Mouse (Mus musculus) forebrain, embryonic 14.5 days (tissue): Measurements from ENCODE around the gene Ripor2. TPM values are rescaled to one million over a fixed set of nuclear protein-coding genes. Genes with fewer than 3 reads are reported as not detected.

Source experiments
- ATAC-seq: fragments of 200-750 bp; cut with Nextera tagmentation; 2 replicates; pipeline ENCODE4 v1.8.0; 2017; ENCODE audit warnings: mild to moderate bottlenecking, moderate library complexity
- DNase-seq: peaks from one replicate; pipeline ENCODE4 v3.0.0-alpha.2; 2015; ENCODE audit warnings: low spot score
- H3K27ac ChIP-seq: fragments of 300-500 bp; sonication (generic); 2 replicates; pipeline ENCODE4 v1.5.1; 2014; ENCODE audit warnings: low read depth, mild to moderate bottlenecking, control low read depth, low read length, moderate library complexity
- H3K27me3 ChIP-seq: fragments of 300-500 bp; sonication (generic); replicated peaks from 2 replicates; pipeline ENCODE4 v1.6.1; 2014; ENCODE audit warnings: low read length, control low read depth, mixed read lengths; ENCODE audit not compliant: control insufficient read depth, insufficient read depth
- H3K36me3 ChIP-seq: fragments of 300-500 bp; sonication (generic); 2 replicates; pipeline ENCODE4 v1.6.1; 2014; ENCODE audit warnings: low read length, control low read depth; ENCODE audit not compliant: control insufficient read depth, insufficient read depth
- H3K4me1 ChIP-seq: fragments of 300-500 bp; sonication (generic); 2 replicates; pipeline ENCODE4 v1.6.1; 2014; ENCODE audit warnings: antibody characterized with exemption, low read length, control low read depth; ENCODE audit not compliant: control insufficient read depth, insufficient read depth
- H3K4me2 ChIP-seq: fragments of 300-500 bp; sonication (generic); 2 replicates; pipeline ENCODE4 v1.6.1; 2014; ENCODE audit warnings: mild to moderate bottlenecking, control low read depth, low read length
- H3K4me3 ChIP-seq: fragments of 300-500 bp; sonication (generic); 2 replicates; pipeline ENCODE4 v1.5.1; 2014; ENCODE audit warnings: low read depth, low read length, control low read depth
- H3K9ac ChIP-seq: fragments of 300-500 bp; sonication (generic); 2 replicates; pipeline ENCODE4 v1.6.1; 2014; ENCODE audit warnings: mild to moderate bottlenecking, low read length, control low read depth, moderate library complexity
- H3K9me3 ChIP-seq: fragments of 300-500 bp; sonication (generic); replicated peaks from 2 replicates; pipeline ENCODE4 v1.6.1; 2016; ENCODE audit warnings: low read length, control low read depth, mixed read lengths; ENCODE audit not compliant: control insufficient read depth
- WGBS: fragments of 180-500 bp; shearing (Covaris S2); extraction: QIAGEN DNeasy Blood & Tissue Kit; methylation state at CpG from one replicate; pipeline ENCODE4 v1.1.7; 2014; 5-methylcytosine and 5-hydroxymethylcytosine counted together
- polyA plus RNA-seq: library from polyadenylated mRNA; unstranded; fragments of >200 nt; fragmentation: Nextera tagmentation; extraction: Ambion mirVana; gene quantifications from 2 replicates; pipeline ENCODE4 v1.2.1, GENCODE M21; 2014

Gene Ripor2
- polyA plus RNA-seq, 1 experiment from 2014 or later = 16.9 TPM

DNA sequence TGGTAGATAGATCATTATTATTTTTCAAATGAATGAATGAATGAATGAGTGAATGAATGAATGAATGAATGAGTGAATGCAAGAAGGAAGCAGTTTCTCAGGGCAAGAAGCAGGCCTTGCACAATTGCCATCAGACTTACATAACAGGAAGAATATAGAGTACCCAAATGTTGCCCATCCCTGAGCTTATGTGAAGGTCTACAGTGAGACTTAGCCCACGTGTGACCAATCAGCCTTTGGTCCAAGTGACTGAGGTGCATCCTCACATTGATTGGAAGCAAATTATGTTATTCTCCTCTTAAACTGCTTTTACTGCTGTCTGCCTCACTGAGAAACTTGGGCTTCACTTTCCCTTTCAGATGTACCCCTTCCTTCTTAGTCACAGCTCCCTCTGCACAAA, 26.7 kb downstream of the Ripor2 start:
- Histone ChIP-seq H3K27ac (no peak overlapping the region), H3K36me3 (no peaks in the 10 kb centered on the region), H3K27me3 (no peaks in the 10 kb centered on the region), H3K9ac (no peak overlapping the region), H3K9me3 (no peaks in the 10 kb centered on the region), H3K4me3 (no peak overlapping the region), H3K4me1 (peaks cover 4% of the 10 kb centered on the region; the same call in 1 of the 2 replicates), H3K4me2 (no peak overlapping the region)
- DNase-seq (no peak), ATAC-seq (no peak)
- 91% methylated on average over 1 of the region's 1 CpGs for WGBS

DNA sequence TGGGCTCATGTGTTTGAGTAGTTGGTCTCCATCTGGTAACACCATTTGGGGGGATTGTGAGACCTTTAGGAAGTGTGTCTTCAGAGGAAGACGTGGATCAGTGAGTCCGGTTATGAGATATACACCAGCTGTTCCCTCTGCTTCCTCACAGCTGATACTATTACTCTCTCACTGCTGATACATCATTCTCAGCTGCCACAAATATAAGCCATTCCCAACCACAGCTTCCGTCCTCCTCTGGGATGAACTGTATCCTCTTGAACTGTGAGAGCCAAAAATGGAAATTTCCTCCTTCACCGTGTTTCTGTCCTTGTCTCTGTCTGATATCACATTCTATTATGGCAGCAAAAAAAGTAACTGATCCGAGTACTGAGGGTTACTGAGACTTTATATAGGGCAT, 28.9 kb downstream of the Ripor2 start:
- 86% methylated on average over 5 of the region's 5 CpGs for WGBS
- Histone ChIP-seq H3K4me3 (no peak overlapping the region), H3K4me1 (no peaks in the 10 kb centered on the region), H3K9ac (no peak overlapping the region), H3K4me2 (no peak overlapping the region), H3K36me3 (no peaks in the 10 kb centered on the region), H3K27me3 (no peaks in the 10 kb centered on the region), H3K9me3 (no peaks in the 10 kb centered on the region), H3K27ac (no peak overlapping the region)
- DNase-seq (no peak), ATAC-seq (no peak)

DNA sequence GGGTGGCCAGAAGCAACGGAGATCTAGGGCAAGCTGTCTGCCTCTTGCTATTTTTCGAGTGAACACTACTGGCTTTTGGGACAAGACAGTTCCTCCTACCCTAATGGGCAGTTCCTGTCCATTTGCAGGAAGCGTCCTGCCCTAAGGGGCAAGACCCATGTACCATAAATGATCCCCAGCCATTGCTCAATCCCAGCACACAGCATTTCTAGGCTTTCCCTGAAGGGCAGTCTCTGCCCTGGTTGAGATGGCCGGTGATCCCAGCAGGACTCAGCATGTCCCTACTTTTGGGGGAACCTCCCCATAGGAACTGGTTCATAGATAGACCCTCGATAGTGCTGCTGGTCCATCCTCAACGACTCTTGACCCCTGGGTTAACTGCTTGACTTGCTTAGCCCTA, 31.0 kb downstream of the Ripor2 start:
- WGBS = 93% methylated on average over 6 of the region's 6 CpGs

DNA sequence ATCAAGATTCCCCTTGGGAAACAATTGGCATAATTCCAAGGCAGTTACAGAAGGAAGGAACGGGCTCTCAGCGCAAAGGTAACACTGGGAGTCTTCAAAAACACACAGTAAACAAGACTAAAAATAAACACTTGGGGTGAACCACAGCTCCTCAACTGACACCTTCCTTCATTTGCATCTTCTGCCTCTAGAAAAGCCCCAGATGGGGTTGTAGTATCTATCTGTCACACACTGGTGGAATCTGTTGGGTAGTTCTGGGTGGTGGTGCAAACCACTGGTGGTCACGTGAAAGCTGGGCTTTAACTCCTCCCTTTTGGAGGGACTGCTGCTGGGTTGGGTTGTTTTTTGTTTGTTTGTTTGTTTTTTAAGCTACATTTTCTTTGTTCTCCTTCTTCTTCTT, 31.4 kb downstream of the Ripor2 start:
- 89% methylated on average over 3 of the region's 3 CpGs for WGBS

More for the DNA sequence above, 31.0 kb downstream of the Ripor2 start:
- no peaks in the 10 kb centered on the region for H3K4me1 ChIP-seq
- no peak overlapping the region for H3K4me2 ChIP-seq
- H3K27ac ChIP-seq = no peak overlapping the region
- H3K36me3 ChIP-seq = no peaks in the 10 kb centered on the region
- H3K9me3 ChIP-seq = no peaks in the 10 kb centered on the region
- no peak overlapping the region for H3K9ac ChIP-seq
- H3K4me3 ChIP-seq = no peak overlapping the region
- DNase-seq = no peak
- H3K27me3 ChIP-seq = no peaks in the 10 kb centered on the region
- no peak for ATAC-seq

DNA sequence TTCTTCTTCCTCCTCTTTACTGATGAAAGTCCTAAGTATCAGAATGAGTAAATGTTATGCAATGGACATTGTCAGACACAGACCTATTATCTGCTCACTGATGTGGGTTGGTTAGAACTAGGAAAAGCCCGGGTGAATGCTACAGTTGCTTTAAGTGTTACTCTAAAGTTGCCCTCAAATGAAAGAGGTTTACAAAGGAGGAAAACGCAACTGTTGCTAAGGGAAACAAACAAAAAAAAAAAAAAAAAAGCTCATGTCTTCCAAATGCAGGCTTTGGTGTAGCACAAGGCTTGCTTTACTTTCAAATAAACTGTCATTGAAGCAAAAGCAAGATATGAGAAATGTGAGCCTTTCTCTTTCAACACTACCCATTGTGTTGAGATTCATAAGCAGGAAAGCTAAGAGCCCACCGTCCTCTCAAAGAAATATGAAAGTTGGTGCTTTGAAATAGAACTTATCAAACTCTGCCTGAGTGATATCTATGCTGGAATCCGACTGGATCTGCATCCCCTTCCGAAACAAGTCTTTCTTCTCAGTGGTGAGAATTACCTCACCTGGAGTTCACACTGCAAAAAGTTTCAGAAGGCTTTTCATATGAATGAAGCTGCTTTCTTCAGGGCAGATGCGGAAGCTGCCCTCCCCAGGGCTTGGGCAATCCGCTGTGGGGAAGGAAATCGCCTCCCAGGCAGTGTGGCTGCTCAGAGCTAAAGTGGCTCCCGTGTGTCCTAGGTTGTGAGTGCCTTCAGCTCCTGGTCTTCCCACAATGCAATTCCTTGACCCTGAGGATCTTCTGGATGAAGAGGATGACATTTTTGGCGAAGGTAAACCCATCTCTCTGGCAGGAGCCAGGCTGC, 32.2 kb downstream of the Ripor2 start:
- DNase-seq (no peak), ATAC-seq (no peak)
- 72% methylated on average over 10 of the region's 10 CpGs for WGBS
- Histone ChIP-seq H3K27me3 (no peaks in the 10 kb centered on the region), H3K9me3 (no peaks in the 10 kb centered on the region), H3K4me1 (no peaks in the 10 kb centered on the region), H3K9ac (no peak overlapping the region), H3K4me2 (no peak overlapping the region), H3K4me3 (no peak overlapping the region), H3K27ac (no peak overlapping the region), H3K36me3 (no peaks in the 10 kb centered on the region)

More for the DNA sequence above, 31.4 kb downstream of the Ripor2 start:
- no peak overlapping the region for H3K4me2 ChIP-seq
- H3K4me3 ChIP-seq = no peak overlapping the region
- no peaks in the 10 kb centered on the region for H3K4me1 ChIP-seq
- H3K27ac ChIP-seq = no peak overlapping the region
- no peaks in the 10 kb centered on the region for H3K36me3 ChIP-seq
- no peaks in the 10 kb centered on the region for H3K27me3 ChIP-seq
- no peaks in the 10 kb centered on the region for H3K9me3 ChIP-seq
- ATAC-seq (no peak), DNase-seq (no peak)
- H3K9ac ChIP-seq = no peak overlapping the region

DNA sequence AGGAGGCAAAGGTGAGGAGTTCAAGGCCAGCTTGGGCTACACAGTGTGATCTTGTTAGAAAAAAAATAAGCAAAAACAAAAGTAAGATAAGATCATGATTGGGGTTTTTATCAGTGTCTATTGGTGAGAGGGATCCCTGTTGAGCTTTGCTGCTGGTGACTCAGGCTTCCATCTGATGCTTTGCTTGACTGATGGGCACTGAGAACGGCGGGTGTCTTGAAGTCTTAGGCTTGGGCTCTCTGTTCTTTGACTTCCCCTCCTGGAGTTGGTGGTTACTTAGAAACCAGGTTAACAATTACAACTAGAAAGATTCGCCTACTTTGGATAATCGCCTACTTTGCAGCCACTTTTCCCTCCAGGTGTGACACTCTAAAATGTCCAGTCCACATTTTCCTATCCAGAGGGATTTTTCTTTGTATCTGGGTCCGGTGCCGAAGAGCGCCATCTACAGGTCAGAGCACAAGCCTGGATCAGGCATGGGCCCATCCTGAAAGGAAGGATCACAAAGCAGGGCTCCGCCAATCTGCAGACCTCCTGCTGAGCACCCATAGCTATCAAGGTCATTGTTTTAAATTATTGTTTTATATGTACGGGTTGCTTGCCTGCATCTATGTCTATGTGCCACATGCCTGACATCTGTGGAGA, 34.1 kb downstream of the Ripor2 start:
- H3K27me3 ChIP-seq = no peaks in the 10 kb centered on the region
- H3K36me3 ChIP-seq = no peaks in the 10 kb centered on the region
- H3K4me3 ChIP-seq = no peak overlapping the region
- H3K9ac ChIP-seq = no peak overlapping the region
- H3K4me1 ChIP-seq = no peaks in the 10 kb centered on the region
- 54% methylated on average over 9 of the region's 9 CpGs for WGBS
- H3K27ac ChIP-seq = no peak overlapping the region
- DNase-seq (no peak), ATAC-seq (no peak)
- no peaks in the 10 kb centered on the region for H3K9me3 ChIP-seq
- H3K4me2 ChIP-seq = no peak overlapping the region

DNA sequence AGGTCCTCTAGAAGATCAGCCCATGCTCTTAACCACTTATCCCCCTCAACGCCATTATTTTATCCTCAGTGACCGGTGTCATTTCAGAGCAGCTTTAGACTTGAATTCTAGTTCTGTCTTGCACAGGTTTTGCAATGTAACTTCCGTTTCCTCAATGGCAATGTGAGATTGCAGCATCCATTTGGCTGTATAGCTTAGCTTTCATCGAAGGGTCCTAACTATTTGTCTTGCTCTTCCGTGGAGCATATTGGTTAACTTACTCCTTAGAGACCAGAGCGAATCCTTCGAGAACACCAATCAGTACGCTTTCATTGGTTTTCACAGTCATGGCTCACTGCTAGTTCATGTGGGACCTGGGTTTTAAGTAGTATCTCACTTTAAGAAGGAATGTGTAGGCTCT, 34.7 kb downstream of the Ripor2 start:
- Histone ChIP-seq H3K27ac (no peak overlapping the region), H3K9ac (no peak overlapping the region), H3K27me3 (no peaks in the 10 kb centered on the region), H3K36me3 (no peaks in the 10 kb centered on the region), H3K4me2 (no peak overlapping the region), H3K9me3 (no peaks in the 10 kb centered on the region), H3K4me1 (no peaks in the 10 kb centered on the region), H3K4me3 (no peak overlapping the region)
- ATAC-seq = no peak
- DNase-seq = no peak
- WGBS = 91% methylated on average over 8 of the region's 8 CpGs

DNA sequence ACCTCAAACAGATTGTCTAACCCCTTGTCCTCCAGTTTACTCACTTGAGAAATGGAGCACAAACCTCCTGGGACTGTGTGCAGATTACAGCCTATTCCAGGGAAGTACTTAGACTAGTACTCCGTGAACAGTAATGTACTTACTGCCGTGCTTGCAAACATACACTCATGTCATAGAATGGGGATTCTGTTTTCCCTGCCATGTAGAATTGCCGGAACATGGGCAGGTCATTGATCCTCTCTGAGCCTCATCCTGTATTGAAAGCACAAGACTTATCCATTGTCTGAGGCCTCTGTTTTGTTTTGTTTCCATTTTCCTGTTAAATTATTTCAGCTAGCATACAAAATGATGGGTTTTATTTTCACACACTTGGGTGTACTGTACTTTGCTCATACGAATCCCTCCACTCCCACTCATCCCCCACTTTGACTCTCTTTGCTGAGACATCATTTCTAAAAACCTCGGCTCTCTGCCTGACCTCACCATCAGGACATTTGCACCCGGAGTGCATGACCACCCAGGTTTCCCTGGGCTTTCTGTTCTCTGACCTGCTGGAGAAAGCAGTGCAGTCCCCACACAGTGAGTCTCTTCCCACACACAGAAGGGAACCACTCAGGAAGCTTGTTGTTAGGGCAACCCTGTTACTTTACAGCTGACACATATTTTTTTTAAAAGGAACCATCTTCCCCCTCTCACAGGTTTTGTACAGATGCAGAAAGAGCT, 35.2 kb downstream of the Ripor2 start:
- no peak for ATAC-seq
- 71% methylated on average over 6 of the region's 6 CpGs for WGBS
- Histone ChIP-seq H3K4me1 (no peaks in the 10 kb centered on the region), H3K9ac (no peak overlapping the region), H3K27ac (no peak overlapping the region; the same call in 1 of the 2 replicates), H3K36me3 (no peaks in the 10 kb centered on the region), H3K4me3 (no peak overlapping the region), H3K4me2 (no peak overlapping the region), H3K27me3 (no peaks in the 10 kb centered on the region), H3K9me3 (no peaks in the 10 kb centered on the region)
- no peak for DNase-seq

DNA sequence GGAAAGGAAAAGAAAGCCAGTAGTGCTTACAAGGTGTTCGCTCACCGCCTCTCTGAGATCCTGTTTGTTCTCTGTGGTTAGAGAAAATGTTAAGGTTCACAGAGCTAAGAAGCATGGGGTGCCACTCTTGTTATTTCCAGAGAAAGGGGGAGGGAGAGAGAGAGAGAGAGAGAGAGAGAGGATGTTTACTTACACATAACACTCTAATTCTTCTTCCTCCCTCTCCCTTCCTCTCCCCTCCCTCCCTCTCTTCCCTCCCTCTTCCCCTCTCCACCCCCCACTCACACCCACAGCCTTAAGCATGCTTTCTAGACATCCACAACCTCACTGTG, 35.8 kb downstream of the Ripor2 start:
- H3K9ac ChIP-seq = no peak overlapping the region
- no peak for DNase-seq
- H3K9me3 ChIP-seq = no peaks in the 10 kb centered on the region
- no peak for ATAC-seq
- 90% methylated on average over 2 of the region's 2 CpGs for WGBS
- no peaks in the 10 kb centered on the region for H3K36me3 ChIP-seq
- no peak overlapping the region; the same call in 1 of the 2 replicates for H3K27ac ChIP-seq
- no peak overlapping the region for H3K4me3 ChIP-seq
- H3K27me3 ChIP-seq = no peaks in the 10 kb centered on the region
- H3K4me1 ChIP-seq = no peaks in the 10 kb centered on the region
- H3K4me2 ChIP-seq = no peak overlapping the region
